Mouse (Mus musculus): ENCODE data around the gene Gapt.
"Not testable (repeated sequence)": the region's sequence is repeated elsewhere in the genome, so short reads cannot be mapped to it uniquely, and the experiment has no call there.

Gene Gapt

DNA sequence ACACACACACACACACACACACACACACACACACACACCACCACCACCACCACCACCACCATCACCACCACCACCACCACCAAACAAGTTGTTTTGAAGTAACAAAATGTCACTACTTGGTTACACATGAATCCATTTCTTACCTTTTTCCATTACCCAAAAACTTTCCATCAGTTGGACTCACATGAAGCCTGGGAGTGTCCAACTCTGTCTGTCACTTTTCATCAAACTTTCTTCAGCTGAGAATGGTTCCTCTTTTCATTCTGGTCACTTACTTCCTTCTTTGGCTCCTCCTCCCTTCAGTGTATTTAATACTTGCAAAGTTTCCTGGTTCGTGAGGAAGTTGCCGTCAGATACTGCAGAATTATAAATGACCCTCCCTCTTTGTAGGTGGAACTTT, at the start of gene Gapt:
Gene Gapt, minus strand, starts transcription at position 259 of the 400 bp plus-strand sequence.
- no peak for DNase-seq (ENCODE audit: low spot score)

DNA sequence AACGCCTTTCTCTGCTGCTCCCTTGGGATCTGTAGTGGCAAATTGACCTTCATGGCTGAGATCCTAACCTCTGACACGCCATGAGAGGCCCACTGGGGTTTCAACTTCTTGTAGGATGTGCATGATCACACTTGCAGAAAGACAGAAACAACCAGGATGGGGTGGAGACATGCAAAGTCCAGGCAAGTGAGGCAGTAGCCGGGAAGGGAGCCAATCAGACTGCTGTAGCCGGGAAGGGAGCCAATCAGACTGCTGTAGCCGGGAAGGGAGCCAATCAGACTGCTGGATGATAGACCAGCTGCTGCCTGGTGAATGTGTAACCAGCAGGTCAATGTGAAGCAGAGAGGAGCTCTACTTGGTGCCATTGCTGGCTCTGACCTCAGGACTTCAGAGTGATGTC, 49.2 kb upstream of the Gapt start:
- no peak for DNase-seq (ENCODE audit: low spot score)

DNA sequence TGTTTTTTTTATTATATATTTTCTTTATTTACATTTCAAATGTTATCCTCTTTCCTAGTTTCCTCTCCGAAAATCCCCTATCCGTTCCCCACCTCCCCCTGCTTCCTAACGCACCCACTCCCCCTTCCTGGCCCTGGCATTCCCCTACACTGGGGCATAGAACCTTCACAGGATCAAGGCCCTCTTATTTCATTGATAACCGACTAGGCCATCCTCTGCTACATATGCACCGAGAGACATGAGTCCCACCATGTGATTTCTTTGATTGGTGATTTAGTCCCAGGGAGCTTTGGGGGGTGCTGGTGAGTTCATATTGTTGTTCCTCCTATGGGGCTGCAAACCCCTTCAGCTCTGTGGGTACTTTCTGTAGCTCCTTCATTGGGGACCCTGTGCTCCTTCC, 47.7 kb upstream of the Gapt start:
- DNase-seq (ENCODE audit: low spot score): not testable (repeated sequence)

DNA sequence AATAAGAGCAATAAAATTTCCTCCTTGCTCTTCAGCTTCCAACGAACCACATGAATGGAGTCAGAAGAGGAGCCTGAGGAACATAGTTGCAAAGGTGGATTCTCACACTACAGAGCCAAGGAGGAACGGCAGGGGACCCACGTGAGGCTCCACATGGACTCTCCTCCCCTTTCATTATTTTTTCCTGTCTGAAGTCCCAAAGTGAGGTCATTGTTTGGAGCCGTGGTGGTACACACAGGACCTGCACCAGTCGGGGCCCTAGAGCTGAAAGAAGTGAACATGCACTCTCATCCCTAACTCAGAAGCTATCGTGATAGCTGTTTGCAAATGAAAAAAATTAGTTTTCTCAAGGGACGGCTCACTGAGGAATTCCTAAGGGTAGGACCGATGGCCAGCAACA, 47.1 kb upstream of the Gapt start:
- DNase-seq (ENCODE audit: low spot score): no peak

DNA sequence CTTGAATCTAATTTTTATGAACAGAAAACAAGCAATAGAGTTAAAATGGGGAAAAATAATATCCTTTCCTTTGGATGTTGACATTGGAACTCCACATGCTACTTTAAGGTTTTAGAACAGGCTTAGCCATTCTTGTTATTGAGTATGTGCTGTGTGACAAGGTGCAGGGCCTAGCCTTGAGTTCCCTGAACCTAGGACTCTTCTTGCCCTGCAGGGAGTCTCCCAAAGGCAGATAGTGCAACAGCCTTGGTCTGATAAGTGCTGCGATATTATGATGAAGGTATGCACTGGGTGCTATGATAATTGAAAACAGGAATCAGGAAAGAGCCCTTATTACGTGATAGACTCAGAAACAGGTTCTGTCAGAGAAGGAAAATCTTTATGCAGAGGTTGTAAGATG, 44.9 kb upstream of the Gapt start:
- DNase-seq (ENCODE audit: low spot score): no peak

DNA sequence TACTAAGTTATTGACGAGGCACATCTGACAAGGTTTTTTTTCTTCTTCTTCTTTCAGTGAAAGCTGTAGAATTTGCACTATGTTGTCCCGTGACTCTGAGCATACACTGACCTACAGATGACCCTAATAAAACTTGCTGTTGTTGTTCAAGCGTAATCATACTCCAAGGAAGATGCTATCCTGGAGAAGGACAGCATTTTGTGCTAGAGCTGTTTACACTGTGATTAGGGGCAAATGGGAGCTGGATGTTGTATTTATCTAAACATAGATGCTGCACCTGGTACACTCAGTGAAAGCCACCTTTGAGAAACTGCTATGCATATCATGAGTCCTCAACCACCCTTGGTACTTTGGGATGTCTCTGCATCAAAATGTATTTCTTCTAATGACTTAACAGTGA, 44.4 kb upstream of the Gapt start:
- DNase-seq (ENCODE audit: low spot score): no peak

DNA sequence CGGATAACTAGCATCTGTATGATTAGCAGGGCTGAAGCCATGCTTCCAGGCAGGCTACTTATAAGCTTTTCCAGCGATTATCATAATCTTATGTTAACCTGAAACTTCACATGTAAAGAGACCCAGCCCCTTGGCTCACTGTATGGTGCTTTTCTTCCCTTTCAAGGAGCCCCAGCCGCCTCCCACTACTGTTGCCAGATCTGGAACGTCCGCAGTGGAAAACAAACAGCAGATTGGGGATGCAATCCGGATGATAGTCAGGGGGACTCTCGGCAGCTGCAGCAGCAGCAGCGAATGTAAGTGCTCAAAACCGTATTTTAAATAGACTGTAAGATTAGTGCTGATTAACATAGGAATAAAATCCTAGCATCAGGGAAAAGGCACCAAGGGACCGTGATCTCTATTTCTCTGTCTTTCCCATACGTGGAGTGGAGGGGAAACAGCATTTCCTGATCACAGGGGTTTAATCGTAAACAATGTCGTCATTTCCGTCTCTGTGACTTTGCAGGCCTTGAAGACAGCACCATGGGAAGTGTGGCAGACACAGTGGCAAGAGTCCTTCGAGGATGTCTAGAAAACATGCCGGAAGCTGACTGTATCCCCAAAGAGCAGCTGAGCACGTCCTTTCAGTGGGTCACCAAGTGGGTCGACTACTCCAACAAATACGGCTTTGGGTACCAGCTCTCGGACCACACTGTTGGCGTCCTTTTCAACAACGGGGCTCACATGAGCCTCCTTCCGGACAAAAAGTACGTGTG, 41.7 kb upstream of the Gapt start:
- DNase-seq (ENCODE audit: low spot score): no peak

DNA sequence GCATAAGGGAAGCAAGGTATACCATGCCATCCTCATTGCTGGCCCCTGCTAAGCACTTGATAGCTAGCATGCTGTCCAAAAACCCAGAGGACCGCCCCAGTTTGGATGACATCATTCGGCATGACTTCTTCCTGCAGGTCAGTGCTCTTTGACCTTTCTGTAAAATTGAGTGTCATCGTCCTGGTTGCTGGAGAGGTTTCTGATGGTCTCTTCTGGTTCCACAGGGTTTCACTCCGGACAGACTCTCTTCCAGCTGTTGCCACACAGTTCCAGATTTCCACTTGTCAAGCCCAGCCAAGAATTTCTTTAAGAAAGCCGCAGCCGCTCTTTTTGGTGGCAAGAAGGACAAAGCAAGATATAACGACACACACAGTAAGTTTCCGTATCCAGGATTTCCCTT, 40.8 kb upstream of the Gapt start:
- DNase-seq (ENCODE audit: low spot score): no peak

DNA sequence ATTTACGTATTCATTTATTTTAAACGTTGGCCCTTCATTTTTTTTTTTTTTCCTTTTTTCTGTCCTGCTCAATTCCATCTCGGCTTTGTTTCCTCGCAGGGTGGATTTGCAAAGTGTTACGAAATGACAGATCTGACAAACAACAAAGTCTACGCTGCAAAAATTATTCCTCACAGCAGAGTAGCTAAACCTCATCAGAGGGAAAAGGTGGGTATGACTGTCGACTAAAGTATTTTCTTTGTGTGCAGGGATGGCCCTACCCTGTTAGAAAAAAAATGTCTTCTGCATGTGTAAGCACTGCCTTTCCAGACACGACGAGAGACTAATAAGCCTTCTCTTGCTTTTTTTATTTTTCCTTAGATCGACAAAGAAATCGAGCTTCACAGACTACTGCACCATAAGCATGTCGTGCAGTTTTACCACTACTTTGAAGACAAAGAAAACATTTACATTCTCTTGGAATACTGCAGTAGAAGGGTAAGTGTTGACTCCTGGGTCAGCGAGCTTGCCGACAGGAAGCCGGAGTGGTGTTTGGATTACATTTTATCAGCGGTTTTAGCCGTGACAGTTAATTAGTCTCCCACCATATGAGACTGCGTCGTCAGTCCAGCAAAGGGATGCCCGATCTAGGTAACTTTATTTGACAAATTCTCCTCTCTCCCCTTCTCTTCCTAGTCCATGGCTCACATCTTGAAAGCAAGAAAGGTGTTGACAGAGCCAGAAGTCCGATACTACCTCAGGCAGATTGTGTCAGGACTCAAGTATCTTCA, 39.1 kb upstream of the Gapt start:
- peak; percentile 16 for DNase-seq (ENCODE audit: low spot score)

DNA sequence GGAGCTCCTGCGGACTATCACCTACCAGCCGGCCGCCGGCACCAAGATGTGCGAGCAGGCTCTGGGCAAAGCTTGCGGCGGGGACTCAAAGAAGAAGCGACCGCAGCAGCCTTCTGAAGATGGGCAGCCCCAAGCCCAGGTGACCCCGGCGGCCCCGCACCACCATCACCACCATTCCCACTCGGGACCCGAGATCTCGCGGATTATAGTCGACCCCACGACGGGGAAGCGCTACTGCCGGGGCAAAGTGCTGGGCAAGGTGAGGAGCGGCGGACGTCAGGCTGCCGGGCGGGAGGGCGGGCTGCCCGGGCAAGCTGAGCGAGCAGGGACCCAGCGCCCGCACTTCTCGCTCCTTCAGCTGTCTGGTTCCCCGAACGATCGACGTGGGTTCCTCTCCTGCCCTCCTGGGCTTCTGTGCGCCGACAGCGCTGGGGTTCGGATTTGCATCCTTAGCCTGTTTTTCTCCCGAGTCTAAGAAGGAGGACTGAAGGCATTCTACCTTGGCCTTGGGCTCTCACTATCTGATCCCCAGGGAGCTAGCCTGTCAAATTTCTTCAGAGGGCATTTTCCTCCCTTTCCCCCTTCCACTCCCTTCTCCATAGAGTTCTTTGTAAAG, 38.3 kb upstream of the Gapt start:
- peak; percentile 22 for DNase-seq (ENCODE audit: low spot score)

DNA sequence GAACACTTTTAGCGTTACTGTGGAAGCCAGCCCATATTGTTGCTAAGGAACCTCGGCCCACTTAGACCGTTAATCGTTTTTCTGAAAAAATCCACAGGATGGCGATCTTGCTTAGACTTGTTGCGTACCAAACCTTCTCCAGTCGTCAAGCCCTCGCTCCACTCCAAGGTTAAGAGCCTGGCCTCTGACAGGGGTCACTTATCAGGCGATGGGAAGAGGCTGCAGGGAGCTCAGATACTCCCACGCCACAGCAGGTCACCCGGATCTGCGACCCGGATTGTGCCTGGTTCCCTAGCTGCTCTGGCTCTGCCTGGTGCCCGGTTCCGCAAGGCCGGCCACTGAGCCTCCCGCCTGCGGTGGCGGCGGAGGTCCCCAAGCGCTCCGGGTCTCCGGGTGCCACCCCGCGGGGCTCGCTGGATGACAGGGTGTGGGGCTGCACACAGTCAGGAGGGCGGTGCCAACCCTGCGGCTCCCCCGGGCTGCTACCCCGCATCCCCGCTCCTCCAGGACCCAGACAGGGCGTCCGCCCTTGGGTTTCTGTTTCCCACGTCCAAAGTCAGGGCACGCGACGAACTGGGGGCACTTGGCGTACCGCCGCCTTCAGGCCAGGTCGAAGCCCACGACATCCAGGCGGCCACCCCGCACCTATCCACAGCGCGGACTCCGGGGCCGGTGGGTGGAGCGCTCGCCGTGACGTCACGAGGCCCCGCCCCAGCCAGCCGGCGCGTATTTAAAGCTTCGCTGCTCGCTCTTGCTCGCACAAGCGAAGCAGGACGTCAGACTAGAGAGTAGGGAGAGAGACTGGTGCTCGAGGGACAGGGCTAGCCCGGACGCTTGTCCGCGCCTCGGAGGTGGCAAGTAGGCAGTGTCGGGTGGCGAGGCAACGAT, 37.5 kb upstream of the Gapt start, which contains the start of gene Plk2:
Gene Plk2, plus strand, starts transcription at position 756 of the 888 bp plus-strand sequence.
- DNase-seq (ENCODE audit: low spot score): peak; percentile 80

DNA sequence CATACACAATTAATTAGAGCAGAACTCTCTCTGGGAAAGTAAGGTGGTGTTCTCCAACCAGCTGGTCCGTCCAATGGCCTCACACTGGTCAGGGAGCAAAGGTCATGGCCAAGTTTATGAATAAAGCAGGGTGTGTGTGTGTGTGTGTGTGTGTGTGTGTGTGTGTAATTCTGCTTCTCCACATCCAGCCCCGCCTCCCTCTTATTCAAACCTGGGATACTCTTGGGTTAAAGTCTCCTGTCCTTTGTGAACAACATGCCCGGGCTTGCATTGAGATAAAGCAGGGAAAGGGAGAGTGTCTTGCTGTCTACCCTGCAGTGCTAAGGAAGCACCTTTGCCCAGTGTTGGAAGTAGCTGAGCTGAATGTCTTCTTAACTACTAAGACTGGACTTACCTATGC, 35.6 kb upstream of the Gapt start:
- no peak for DNase-seq (ENCODE audit: low spot score)

DNA sequence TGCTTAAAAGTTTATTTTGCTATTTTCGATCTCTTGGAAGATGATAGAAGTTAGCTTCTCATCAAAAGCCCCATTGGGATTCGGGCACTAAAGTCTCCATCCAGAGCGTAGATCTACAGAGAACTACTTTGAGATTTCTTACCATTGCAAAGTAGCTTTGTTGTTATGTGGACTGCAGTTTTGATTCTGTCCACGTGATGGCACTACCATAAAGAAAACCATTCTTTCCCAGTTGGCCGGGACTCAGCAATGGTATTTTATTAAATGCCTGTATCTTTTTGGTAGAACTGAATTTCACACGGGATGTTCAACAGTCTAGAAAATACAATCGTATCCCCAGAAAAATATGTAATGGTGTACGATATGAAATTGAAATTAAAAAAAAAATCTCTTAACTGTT, 35.2 kb upstream of the Gapt start:
- DNase-seq (ENCODE audit: low spot score): peak; percentile 71

DNA sequence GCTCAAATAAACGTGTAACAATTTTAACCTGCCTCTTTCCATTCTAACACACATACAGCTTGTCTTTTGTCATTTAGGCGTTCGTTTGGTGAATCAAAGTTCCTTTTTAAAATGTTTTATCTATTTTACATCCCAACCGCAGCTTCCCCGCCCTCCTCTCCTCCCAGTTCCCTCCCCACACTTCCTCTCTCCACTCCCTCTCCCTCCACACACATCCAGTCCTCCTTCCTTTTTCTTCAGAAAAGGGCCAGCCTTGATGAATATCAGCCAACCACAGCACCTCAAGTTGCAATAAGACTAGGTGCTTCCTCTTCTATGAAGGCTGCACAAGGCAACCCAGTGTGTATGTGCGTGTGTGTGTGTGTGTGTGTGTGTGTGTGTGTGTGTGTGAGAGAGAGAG, 27.5 kb upstream of the Gapt start:
- DNase-seq (ENCODE audit: low spot score): no peak

DNA sequence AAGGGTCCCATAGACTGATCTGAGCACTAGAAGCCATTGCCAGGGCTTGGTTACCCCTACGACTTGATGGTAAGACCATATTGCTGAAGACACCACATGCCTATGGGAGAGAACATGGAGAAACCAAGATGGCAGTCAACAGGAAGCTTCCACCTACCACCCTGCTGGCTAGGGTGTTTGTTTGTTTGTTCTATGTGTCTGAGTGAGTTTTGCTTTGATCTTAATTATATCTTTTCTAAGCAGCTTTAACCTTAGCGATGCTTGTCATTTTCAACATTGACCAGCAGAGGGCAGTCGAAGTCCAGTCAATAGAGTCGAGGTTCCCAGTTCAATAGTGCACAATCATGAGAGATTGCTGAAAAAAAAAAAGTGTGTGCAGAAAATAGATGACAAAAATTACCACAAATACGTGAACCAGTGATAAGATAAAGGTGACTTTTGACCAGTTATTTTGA, 25.5 kb upstream of the Gapt start:
- peak; percentile 82 for DNase-seq (ENCODE audit: low spot score)

DNA sequence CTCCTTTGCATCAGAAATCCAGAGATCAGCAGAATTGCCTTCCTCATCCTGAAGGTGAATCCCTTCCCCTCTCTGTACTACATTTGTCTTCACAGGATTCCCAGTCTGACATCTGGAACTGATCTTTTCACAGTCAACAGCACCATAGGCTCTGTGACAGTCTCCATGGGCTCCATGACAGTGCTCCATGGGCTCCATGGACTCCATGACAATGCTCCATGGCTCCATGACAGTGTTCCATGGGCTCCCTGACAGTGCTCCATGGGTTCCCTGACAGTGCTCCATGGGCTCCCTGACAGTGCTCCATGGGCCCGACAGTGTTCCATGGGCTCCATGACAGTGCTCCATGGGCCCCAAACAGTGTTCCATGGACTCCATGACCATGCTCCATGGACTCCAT, 12.7 kb upstream of the Gapt start:
- DNase-seq (ENCODE audit: low spot score): no peak

DNA sequence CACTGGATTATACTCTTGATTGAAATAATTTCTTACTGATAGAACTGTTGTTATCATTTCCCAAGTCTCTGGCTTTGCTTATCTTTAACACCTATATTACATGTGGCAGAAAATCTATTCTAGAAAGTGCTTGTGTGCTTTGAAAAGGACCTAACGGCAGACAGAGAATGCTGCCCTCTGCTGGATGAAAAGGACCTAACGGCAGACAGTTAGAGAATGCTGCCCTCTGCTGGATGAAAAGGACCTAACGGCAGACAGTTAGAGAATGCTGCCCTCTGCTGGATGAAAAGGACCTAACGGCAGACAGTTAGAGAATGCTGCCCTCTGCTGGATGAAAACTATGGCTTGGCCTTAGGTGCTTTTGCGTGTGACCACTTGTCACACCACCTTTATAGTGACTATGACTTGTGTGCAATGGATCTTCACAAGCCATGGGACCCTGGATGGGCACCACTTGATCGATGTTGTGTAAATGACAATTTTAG, 11.6 kb upstream of the Gapt start:
- DNase-seq (ENCODE audit: low spot score): peak; percentile 62

DNA sequence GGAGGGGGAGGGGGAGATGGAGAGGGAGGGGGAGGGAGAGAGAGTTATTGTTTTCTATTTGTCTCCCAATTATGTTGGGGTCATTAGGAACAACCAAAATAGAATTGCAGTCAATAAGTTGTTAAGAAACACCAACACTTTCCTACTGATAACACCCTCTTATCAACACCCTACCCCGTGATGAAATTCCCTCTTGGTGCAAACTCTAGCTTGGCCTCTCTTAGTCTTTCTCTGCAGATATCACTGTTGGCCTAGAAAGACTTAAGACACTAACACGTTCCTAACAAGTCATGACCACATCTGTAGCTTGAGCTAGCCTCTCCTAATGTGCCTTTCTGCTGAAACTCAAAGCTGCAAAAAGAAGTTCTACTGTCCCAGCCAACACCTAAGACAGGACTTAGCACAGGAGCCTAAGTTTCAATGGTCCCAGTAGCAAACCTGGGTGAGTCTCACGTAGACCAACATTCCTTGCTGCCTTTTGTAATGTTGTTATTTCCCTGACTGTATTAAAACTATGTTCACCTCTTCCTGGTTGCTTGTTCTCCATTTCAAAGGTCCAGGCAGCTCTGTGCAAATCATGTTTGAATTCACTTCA, 11.1 kb upstream of the Gapt start:
- no peak for DNase-seq (ENCODE audit: low spot score)

DNA sequence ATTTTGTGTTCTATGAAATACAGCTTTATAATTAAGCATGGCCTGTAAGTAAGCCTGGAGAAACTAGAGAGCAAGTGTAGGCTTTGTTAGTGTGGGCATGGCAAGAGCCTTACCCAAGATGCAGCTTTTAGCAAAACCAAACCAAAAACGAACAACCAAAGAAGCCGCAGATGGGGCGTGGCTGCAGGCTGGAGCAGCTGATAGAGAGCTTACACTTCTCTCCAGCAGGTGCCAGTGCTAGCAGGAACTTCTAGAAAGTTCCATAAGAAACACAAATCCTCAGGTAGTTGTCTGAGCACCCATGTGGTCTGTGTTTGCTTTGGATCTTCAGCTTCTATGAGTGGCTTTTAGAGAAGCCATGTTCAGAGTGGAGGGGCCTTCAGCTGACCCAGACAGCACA, 9.5 kb upstream of the Gapt start:
- DNase-seq (ENCODE audit: low spot score): no peak

DNA sequence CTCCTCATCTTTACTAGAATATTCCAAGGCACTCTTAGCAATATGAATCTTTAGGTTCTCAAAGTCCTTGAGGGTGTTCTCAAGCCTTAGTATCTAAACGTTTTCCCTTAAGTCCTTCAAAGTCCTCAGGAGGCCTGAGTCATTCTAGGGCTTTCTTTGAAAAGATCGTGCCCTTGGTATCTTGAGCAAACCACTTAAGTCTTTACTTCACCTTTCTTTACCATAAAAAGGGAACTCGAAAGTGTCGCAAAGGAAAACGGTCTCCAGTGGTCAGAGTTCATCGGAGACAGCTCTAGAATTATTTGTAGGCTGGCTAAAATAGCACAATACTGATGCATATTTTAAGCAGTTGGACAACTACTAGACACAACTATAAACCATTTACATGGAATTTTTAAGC, 6.7 kb upstream of the Gapt start:
- no peak for DNase-seq (ENCODE audit: low spot score)

DNA sequence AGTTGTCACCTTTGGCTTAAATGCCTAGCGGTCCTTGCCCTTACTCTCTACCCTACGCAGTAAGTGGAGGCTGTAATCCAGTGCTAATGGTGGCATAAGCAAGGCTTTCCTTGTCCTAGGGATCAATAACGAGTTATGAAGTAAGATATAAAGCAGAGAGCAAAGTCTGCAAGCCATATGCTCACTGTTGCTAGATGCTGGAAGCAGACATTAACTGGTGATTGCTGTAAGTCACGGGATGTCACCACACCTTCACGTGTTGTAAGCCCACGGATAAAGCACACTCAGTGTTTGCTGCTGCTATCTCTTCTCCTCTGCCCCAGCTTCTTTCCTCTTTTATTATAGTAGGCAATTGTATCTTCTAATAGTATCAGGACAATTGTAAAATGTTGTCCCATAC, 5.9 kb downstream of the Gapt start:
- DNase-seq (ENCODE audit: low spot score): no peak

Data from MN1 (cell line).